Mouse (Mus musculus) spleen, adult 12 weeks (tissue): Measurements from ENCODE around the gene Lhx2.

ENCODE experiments used
- DNase-seq: peaks from one replicate; pipeline ENCODE4 v3.0.0; 2022; ENCODE audit warnings: low spot score

The Lhx2 gene

GRCm38 (mm10) chr2:38346881-38347764 is 8.0 kb downstream of the Lhx2 start:
- DNase-seq, result no peak

- DNase-seq, result no peak
These were observed 8.9 kb downstream of the Lhx2 start for GRCm38 (mm10) chr2:38347811-38348551.

- DNase-seq, result no peak
These were observed 9.8 kb downstream of the Lhx2 start for GRCm38 (mm10) chr2:38348660-38349420.

GRCm38 (mm10) chr2:38349447-38350350 is 10.6 kb downstream of the Lhx2 start:
- DNase-seq, result no peak

GRCm38 (mm10) chr2:38350386-38350785 is 11.3 kb downstream of the Lhx2 start:
- DNase-seq, result no peak

GRCm38 (mm10) chr2:38350796-38351195 is 11.7 kb downstream of the Lhx2 start:
- no peak for DNase-seq

GRCm38 (mm10) chr2:38351641-38352320 is 12.7 kb downstream of the Lhx2 start:
- DNase-seq, result no peak

- DNase-seq, result no peak
These were observed 13.4 kb downstream of the Lhx2 start for GRCm38 (mm10) chr2:38352321-38353007.

- DNase-seq, result no peak
These were observed 13.9 kb downstream of the Lhx2 start for GRCm38 (mm10) chr2:38353008-38353379.

GRCm38 (mm10) chr2:38353664-38354063 is 14.6 kb downstream of the Lhx2 start:
- DNase-seq, result no peak

GRCm38 (mm10) chr2:38354179-38354716 is 15.2 kb downstream of the Lhx2 start:
- no peak for DNase-seq

- DNase-seq, result no peak
These were observed 15.8 kb downstream of the Lhx2 start for GRCm38 (mm10) chr2:38354717-38355510.

GRCm38 (mm10) chr2:38355731-38356427 is 16.8 kb downstream of the Lhx2 start:
- DNase-seq, result no peak

- no peak for DNase-seq
These were observed 17.6 kb downstream of the Lhx2 start for GRCm38 (mm10) chr2:38356428-38357260.

GRCm38 (mm10) chr2:38357294-38358246 is 18.5 kb downstream of the Lhx2 start:
- DNase-seq, result no peak

GRCm38 (mm10) chr2:38358611-38359010 is 19.5 kb downstream of the Lhx2 start:
- no peak for DNase-seq
